Mouse (Mus musculus): Measurements from ENCODE around the gene Sv2a. TPM values are rescaled to one million over a fixed set of nuclear protein-coding genes. Genes with fewer than 3 reads are reported as not detected.

The Sv2a gene
- polyA plus RNA-seq, 1 experiment from 2014 or later: 10.8 TPM

DNA sequence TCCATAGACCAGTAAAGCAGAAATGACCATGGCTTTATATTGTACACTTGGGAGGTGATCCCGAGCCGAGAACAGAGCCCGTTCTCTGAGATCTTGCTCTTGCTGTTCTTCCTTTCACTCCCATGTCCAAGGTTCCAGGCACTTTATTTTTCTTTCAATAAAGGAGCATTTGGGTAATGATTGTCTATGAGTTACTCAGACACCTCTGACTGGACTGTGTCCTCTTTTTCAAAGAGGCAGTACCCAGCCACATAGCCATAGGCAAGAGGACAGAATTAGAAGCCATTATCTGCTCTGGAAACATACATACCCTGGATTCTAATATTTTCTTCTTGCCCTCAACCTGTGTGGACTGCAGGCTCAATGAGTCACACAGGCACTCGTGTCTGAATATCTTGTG lies 21.1 kb upstream of the Sv2a start:
- H3K9me3 ChIP-seq (ENCODE audit: control insufficient read depth, low read length): no peaks in the 10 kb centered on the region
- H3K9ac ChIP-seq (ENCODE audit: low read depth, low read length): no peak overlapping the region
- no peaks in the 10 kb centered on the region; the same call in 1 of the 2 replicates for H3K36me3 ChIP-seq (ENCODE audit: control insufficient read depth, insufficient read depth, low read length)
- no peak overlapping the region for H3K4me2 ChIP-seq (replicated peaks; ENCODE audit: low read depth, low read length)
- no peak for DNase-seq (ENCODE audit: low spot score)
- H3K27me3 ChIP-seq (ENCODE audit: control insufficient read depth, insufficient read depth, low read length): peaks cover 3% of the 10 kb centered on the region; the same call in 1 of the 2 replicates
- no peak for ATAC-seq (ENCODE audit: low FRiP score)
- H3K4me3 ChIP-seq (ENCODE audit: low read depth, low read length): no peak overlapping the region
- H3K27ac ChIP-seq (ENCODE audit: low read depth, low read length): no peak overlapping the region
- H3K4me1 ChIP-seq (replicated peaks; ENCODE audit: control insufficient read depth, insufficient read depth, low read length): peaks cover 8% of the 10 kb centered on the region; the same call in 1 of the 2 replicates
- 78% methylated on average over 4 of the region's 4 CpGs for WGBS

DNA sequence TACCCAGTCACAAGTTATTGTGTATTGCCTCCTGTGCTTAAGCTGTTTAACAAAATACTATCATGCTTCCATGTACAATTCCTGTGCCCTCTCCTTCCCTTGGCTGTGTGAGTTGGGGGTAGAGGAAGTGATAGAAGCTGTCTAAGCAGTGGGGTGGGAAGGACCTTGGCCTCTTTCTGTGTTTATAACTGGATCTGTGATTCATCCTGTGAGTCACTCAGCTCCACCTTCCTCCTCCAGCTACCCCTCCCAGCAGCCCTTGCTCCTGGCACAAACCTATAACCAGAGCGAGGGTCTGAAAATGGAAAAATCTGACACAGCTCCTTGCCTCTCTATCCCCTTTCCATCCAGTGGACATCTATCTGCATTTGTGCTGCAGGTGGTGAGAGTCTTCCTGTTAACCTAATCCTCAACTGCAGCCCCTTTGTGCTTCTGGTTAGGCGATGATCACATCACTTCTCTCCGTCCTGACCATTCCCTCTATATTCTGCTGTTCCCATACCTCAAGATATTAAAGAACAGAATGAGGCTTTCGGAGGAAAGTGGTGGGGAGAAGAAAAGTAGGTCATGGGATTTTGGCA lies 20.6 kb upstream of the Sv2a start:
- no peak overlapping the region for H3K4me3 ChIP-seq (ENCODE audit: low read depth, low read length)
- WGBS: 63% methylated on average over 4 of the region's 4 CpGs
- H3K4me1 ChIP-seq (replicated peaks; ENCODE audit: control insufficient read depth, insufficient read depth, low read length): peaks cover 8% of the 10 kb centered on the region; the same call in 1 of the 2 replicates
- no peaks in the 10 kb centered on the region; the same call in 1 of the 2 replicates for H3K36me3 ChIP-seq (ENCODE audit: control insufficient read depth, insufficient read depth, low read length)
- DNase-seq (ENCODE audit: low spot score) (no peak), ATAC-seq (ENCODE audit: low FRiP score) (no peak)
- no peak overlapping the region; the same call in 1 of the 2 replicates for H3K4me2 ChIP-seq (replicated peaks; ENCODE audit: low read depth, low read length)
- H3K27ac ChIP-seq (ENCODE audit: low read depth, low read length): no peak overlapping the region
- no peak overlapping the region for H3K9ac ChIP-seq (ENCODE audit: low read depth, low read length)
- no peaks in the 10 kb centered on the region for H3K9me3 ChIP-seq (ENCODE audit: control insufficient read depth, low read length)
- peaks cover 3% of the 10 kb centered on the region; the same call in 1 of the 2 replicates for H3K27me3 ChIP-seq (ENCODE audit: control insufficient read depth, insufficient read depth, low read length)

DNA sequence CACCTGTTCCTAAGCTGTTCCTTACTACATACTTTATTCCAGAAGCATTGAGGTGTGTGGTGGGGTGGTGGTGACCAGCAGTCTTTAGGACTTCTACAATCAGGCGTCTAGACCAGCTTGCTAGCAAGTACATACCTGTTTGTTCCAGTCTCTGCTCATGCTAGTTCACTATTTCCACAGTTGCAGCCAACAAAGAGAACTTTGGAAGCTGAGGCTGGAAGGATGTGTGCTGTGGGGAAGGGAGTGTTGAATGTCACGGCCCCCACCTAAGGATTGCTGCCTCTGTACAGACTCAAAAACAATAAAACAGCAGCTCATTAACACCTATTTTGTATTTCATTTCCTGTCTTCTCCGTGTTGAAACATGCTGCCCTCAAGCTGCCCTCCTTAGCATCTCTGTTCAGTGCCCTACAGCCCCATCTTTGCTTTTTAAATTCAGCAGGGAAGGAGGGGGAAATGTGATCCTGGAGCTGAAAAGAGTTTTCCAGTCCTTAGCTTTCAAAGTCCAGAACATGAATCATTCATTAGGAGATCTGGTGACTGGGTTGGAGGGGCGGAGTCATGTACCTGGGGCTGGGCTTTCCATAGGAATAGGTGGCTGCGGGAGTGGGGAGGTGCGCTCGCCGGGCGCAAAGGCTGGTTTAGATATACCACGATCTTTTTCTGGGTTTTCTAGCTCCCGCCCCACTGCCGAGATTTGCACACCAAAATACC lies 20.0 kb upstream of the Sv2a start:
- ATAC-seq (ENCODE audit: low FRiP score) (peak; percentile 53; the same call in 1 of the 2 replicates), DNase-seq (ENCODE audit: low spot score) (peak; percentile 60)
- Histone ChIP-seq H3K4me1 (replicated peaks; ENCODE audit: control insufficient read depth, insufficient read depth, low read length) (peaks cover 8% of the 10 kb centered on the region; the same call in 1 of the 2 replicates), H3K4me2 (replicated peaks; ENCODE audit: low read depth, low read length) (peak overlapping the region; percentile 55), H3K9me3 (ENCODE audit: control insufficient read depth, low read length) (no peaks in the 10 kb centered on the region), H3K4me3 (ENCODE audit: low read depth, low read length) (peak overlapping the region; percentile 27), H3K27me3 (ENCODE audit: control insufficient read depth, insufficient read depth, low read length) (peaks cover 3% of the 10 kb centered on the region; the same call in 1 of the 2 replicates), H3K9ac (ENCODE audit: low read depth, low read length) (peak overlapping the region; percentile 44; the same call in 1 of the 2 replicates), H3K36me3 (ENCODE audit: control insufficient read depth, insufficient read depth, low read length) (no peaks in the 10 kb centered on the region), H3K27ac (ENCODE audit: low read depth, low read length) (no peak overlapping the region)
- WGBS: under 1% methylated on average over 12 of the region's 12 CpGs

DNA sequence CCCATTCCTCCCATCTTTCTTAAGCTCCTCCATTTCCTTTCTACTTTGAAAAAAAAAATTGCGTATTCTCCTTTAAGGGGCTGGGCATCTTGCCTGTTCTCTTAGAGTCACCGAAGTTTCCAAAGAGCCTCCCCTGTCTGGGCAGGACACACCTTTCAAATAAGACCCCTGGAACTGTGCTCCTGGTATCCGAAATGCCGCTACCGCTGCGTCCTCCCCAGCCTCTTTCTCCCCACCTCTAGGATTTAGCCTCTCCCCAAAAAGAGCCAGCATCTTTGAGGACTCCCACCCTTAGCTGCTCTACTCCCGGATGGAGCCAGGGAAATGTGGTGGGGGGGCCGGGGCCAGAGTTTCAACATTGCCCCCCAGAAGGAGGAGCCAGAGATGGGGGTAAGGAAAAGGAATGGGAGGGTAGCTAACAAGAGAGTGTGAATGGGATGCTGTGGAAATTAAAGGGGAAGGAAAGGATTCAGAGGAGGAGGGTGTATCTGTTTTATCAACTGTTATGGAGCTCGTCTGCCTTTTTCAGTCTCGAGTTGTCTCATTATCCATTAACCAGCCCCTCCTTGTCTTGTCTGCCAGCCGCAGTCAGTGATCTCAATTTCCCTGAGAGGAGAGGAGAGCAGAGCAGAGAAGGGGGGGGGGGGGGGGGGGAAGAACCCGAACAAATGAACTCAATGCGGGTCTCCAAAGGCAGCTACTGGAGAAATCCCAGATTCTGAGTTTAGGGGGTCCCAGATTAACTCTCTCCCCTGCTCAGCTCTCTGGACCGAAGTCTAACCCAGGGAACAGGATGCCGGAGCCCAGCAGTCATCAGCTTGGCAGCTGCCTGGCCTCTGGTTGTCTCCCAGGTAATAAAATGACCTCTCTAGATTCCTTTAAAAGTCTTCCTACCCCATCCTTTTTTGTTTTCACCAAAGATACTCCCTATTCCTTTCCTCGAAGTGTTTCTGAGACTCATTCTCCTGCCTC lies 18.8 kb upstream of the Sv2a start, which contains the start of gene Mtmr11:
TSS of gene Mtmr11 (plus strand) at position 136 of the 972 bp plus-strand sequence.
- H3K4me3 ChIP-seq (ENCODE audit: low read depth, low read length): peak within 1 kb of the TSS; percentile 27
- H3K4me2 ChIP-seq (replicated peaks; ENCODE audit: low read depth, low read length): peak within 1 kb of the TSS; percentile 55
- H3K4me1 ChIP-seq (replicated peaks; ENCODE audit: control insufficient read depth, insufficient read depth, low read length): peaks cover 8% of the 10 kb centered on the region; the same call in 1 of the 2 replicates
- H3K9me3 ChIP-seq (ENCODE audit: control insufficient read depth, low read length): no peaks in the 10 kb centered on the region
- H3K9ac ChIP-seq (ENCODE audit: low read depth, low read length): peak within 1 kb of the TSS; percentile 44
- DNase-seq (ENCODE audit: low spot score) (peak; percentile 31), ATAC-seq (ENCODE audit: low FRiP score) (no peak)
- H3K36me3 ChIP-seq (ENCODE audit: control insufficient read depth, insufficient read depth, low read length): no peaks in the 10 kb centered on the region
- H3K27me3 ChIP-seq (ENCODE audit: control insufficient read depth, insufficient read depth, low read length): peaks cover 3% of the 10 kb centered on the region; the same call in 1 of the 2 replicates
- H3K27ac ChIP-seq (ENCODE audit: low read depth, low read length): no peak within 1 kb of the TSS
- WGBS: 9% methylated on average over 16 of the region's 16 CpGs

DNA sequence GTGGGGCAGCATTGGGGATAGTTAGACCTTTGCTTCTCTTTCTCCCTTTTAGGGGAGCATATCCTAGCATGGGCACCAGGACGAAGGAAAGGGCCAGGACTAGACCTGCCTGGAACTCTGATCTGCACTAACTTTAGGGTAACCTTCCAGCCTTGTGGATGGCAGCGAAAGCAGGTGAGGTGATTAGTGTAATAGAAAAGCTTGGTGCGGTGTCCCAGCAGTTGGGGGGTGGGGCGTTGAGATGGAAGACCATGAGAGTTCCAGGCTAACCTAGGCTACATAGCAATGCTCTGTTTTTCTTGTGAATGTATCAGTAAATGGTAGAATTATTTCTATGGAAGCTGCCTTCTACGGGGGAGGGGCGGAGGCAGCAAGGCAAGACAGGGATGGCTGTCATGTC lies 17.9 kb upstream of the Sv2a start:
- 85% methylated on average over 6 of the region's 6 CpGs for WGBS
- no peaks in the 10 kb centered on the region for H3K9me3 ChIP-seq (ENCODE audit: control insufficient read depth, low read length)
- no peak overlapping the region for H3K4me2 ChIP-seq (replicated peaks; ENCODE audit: low read depth, low read length)

DNA sequence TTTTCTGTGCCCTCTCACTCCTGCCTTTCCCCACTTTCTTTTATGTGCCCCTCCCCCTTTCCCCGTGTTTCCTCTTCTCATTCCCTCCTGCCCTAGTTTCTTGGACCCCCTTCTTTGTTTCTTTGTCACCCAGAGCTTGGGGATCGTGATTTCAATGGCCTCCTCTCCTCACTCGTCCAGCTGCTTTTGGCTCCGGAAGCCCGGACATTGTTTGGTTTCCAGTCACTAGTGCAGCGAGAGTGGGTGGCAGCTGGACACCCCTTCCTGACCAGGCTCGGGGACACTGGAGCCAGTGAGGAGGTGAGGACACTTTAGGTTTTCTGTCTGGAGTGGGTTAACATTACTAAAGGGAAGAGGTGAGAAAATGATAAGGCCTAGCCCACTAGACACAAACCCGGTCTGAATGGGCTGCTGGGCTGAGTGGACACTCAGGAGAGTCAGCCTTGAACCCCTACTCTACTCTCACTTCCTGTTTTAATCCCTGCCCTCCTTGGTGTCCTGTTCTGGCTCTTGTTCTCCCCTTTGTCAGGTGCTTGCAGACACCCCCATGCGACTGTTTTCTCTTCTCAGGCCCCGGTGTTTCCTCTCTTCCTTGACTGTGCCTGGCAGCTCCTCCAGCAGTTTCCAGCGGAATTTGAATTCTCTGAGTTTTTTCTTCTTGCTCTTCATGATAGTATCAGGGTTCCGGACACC lies 12.3 kb upstream of the Sv2a start:
- H3K9ac ChIP-seq (ENCODE audit: low read depth, low read length): no peak overlapping the region
- no peak for DNase-seq (ENCODE audit: low spot score)
- no peak overlapping the region for H3K4me2 ChIP-seq (replicated peaks; ENCODE audit: low read depth, low read length)
- H3K4me1 ChIP-seq (replicated peaks; ENCODE audit: control insufficient read depth, insufficient read depth, low read length): 0 out of 2 replicates have a peak, but pooled peaks cover 2% of the 10 kb centered on the region
- 75% methylated on average over 12 of the region's 12 CpGs for WGBS
- no peak for ATAC-seq (ENCODE audit: low FRiP score)
- H3K4me3 ChIP-seq (ENCODE audit: low read depth, low read length): no peak overlapping the region
- no peaks in the 10 kb centered on the region for H3K27me3 ChIP-seq (ENCODE audit: control insufficient read depth, insufficient read depth, low read length)
- H3K27ac ChIP-seq (ENCODE audit: low read depth, low read length): no peak overlapping the region
- H3K9me3 ChIP-seq (ENCODE audit: control insufficient read depth, low read length): no peaks in the 10 kb centered on the region
- no peaks in the 10 kb centered on the region for H3K36me3 ChIP-seq (ENCODE audit: control insufficient read depth, insufficient read depth, low read length)

More for the DNA sequence above, 17.9 kb upstream of the Sv2a start:
- Histone ChIP-seq H3K27me3 (ENCODE audit: control insufficient read depth, insufficient read depth, low read length) (peaks cover 3% of the 10 kb centered on the region; the same call in 1 of the 2 replicates), H3K27ac (ENCODE audit: low read depth, low read length) (no peak overlapping the region), H3K9ac (ENCODE audit: low read depth, low read length) (no peak overlapping the region), H3K36me3 (ENCODE audit: control insufficient read depth, insufficient read depth, low read length) (no peaks in the 10 kb centered on the region), H3K4me3 (ENCODE audit: low read depth, low read length) (no peak overlapping the region), H3K4me1 (replicated peaks; ENCODE audit: control insufficient read depth, insufficient read depth, low read length) (peaks cover 8% of the 10 kb centered on the region; the same call in 1 of the 2 replicates)
- ATAC-seq (ENCODE audit: low FRiP score): no peak
- no peak for DNase-seq (ENCODE audit: low spot score)

DNA sequence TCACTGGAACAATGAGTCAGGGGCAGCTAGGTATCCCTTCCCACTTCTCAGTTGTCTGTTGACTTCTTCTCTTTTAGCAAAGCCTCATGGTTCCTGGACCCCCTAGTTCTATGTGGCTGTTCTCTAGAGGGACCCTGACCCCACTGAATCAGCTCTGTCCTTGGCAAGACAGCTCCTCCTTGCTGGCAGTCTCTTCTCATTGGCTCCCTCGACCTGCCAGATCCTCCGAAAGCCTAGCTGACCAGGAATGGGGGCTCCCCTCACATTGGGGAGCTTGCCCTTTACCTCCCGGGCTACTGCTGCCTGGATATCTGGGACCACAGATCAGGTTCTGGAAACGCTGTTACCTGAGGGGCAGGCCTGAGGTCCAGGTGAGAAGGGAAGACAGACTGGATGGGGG lies 10.7 kb upstream of the Sv2a start:
- H3K4me1 ChIP-seq (replicated peaks; ENCODE audit: control insufficient read depth, insufficient read depth, low read length): peaks cover 4% of the 10 kb centered on the region; the same call in 1 of the 2 replicates
- H3K4me3 ChIP-seq (ENCODE audit: low read depth, low read length): no peak overlapping the region
- no peaks in the 10 kb centered on the region for H3K27me3 ChIP-seq (ENCODE audit: control insufficient read depth, insufficient read depth, low read length)
- 90% methylated on average over 4 of the region's 4 CpGs for WGBS
- ATAC-seq (ENCODE audit: low FRiP score) (no peak), DNase-seq (ENCODE audit: low spot score) (no peak)
- H3K9ac ChIP-seq (ENCODE audit: low read depth, low read length): no peak overlapping the region
- no peak overlapping the region for H3K27ac ChIP-seq (ENCODE audit: low read depth, low read length)
- no peak overlapping the region for H3K4me2 ChIP-seq (replicated peaks; ENCODE audit: low read depth, low read length)
- no peaks in the 10 kb centered on the region for H3K9me3 ChIP-seq (ENCODE audit: control insufficient read depth, low read length)
- H3K36me3 ChIP-seq (ENCODE audit: control insufficient read depth, insufficient read depth, low read length): peaks cover 5% of the 10 kb centered on the region; the same call in 1 of the 2 replicates
